Mouse (Mus musculus): Measurements from ENCODE around the gene Rabgap1l. TPM values are rescaled to one million over a fixed set of nuclear protein-coding genes. Genes with fewer than 3 reads are reported as not detected.
A peak's percentile ranks its signal among the peaks of the same experiment; 100 is the strongest.

Gene Rabgap1l
- polyA plus RNA-seq (2014; fragmentation: Nextera tagmentation; extraction: Ambion mirVana), result 41.7 and 45.3 TPM in 2 replicates

DNA sequence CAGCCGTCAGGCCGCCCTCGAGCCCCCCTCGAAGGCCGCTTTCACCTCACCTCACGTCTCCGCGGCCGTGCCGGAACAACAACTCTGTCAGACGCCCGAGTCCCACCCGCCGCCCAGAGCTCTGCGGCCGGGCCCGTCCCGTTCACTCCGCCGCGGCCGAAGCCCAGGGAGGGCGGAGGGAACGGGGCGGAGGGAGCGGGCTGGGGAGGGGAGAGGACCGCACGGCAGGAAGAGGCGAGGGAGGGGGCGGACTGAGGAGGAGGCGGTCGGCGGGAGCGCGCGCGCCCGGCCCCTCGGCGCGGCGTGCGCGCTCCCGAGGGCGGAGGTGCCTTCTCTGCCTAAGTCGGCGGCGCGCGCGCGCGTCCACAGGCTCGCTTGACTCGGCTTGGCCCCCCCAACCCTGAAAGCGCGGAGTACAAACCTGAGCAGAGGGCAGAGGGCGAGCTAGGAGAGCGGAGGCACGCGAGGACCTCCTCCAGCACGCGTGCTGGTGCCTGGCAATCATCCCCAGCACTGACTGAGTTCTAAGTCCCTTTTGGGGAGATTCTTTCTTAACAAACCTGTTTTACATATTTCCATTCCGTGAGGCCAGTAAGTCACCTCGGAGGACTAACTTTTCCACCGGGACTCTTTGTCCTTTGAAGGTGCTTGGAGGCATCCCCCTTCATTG, at the start of gene Rabgap1l:
Gene Rabgap1l, minus strand, starts transcription at position 526 of the 670 bp plus-strand sequence.
- peak within 1 kb of the TSS; percentile 93 for H3K9ac ChIP-seq
- WGBS, result under 1% methylated on average over 65 of the region's 67 CpGs
- peak within 1 kb of the TSS; percentile 63 for H3K27ac ChIP-seq
- DNase-seq (ENCODE audit: low spot score), result peak; percentile 92
- peaks cover 9% of the 10 kb centered on the region for H3K4me1 ChIP-seq (replicated peaks; ENCODE audit: control insufficient read depth, insufficient read depth, low read length)
- no peaks in the 10 kb centered on the region for H3K9me3 ChIP-seq (ENCODE audit: control insufficient read depth, low read length)
- H3K4me3 ChIP-seq (replicated peaks; ENCODE audit: low read length), result peak within 1 kb of the TSS; percentile 97
- peak; percentile 96 for ATAC-seq (ENCODE audit: low FRiP score)
- H3K36me3 ChIP-seq (replicated peaks; ENCODE audit: control insufficient read depth, insufficient read depth), result no peaks in the 10 kb centered on the region
- H3K27me3 ChIP-seq (ENCODE audit: control insufficient read depth, insufficient read depth, low read length), result no peaks in the 10 kb centered on the region
- peak within 1 kb of the TSS; percentile 99 for H3K4me2 ChIP-seq (replicated peaks)

GRCm38 (mm10) chr1:160842567-160842966, 49.6 kb upstream of the Rabgap1l start:
- no peak overlapping the region for H3K4me2 ChIP-seq (replicated peaks)
- no peak overlapping the region for H3K9ac ChIP-seq
- no peaks in the 10 kb centered on the region for H3K4me1 ChIP-seq (replicated peaks; ENCODE audit: control insufficient read depth, insufficient read depth, low read length)
- DNase-seq (ENCODE audit: low spot score) (no peak), ATAC-seq (ENCODE audit: low FRiP score) (no peak)
- no peaks in the 10 kb centered on the region for H3K27me3 ChIP-seq (ENCODE audit: control insufficient read depth, insufficient read depth, low read length)
- H3K9me3 ChIP-seq (ENCODE audit: control insufficient read depth, low read length), result no peaks in the 10 kb centered on the region
- H3K4me3 ChIP-seq (replicated peaks; ENCODE audit: low read length), result no peak overlapping the region
- no peaks in the 10 kb centered on the region for H3K36me3 ChIP-seq (replicated peaks; ENCODE audit: control insufficient read depth, insufficient read depth)
- H3K27ac ChIP-seq, result no peak overlapping the region
- WGBS, result 87% methylated on average over 10 of the region's 10 CpGs

DNA sequence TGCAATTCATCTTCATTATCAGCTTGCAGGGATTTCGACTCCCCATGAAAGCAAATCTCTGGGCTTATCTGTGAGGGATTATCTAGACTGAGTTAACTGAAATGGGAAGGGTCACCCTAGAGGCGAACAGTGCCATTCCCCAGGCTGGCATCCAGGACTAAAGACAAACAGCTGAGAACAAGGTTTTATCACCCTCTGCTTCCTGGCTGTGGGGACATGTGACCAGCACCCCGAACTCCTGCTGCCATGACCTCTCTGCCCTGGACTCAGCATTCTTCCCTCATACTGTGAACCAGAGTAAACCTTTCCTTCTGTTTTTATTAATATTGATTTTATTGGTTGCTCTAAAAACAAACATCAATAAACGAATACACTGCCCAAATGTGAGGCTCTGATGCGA, 47.6 kb upstream of the Rabgap1l start:
- WGBS, result 84% methylated on average over 5 of the region's 5 CpGs
- ATAC-seq (ENCODE audit: low FRiP score) (no peak), DNase-seq (ENCODE audit: low spot score) (no peak)
- Histone ChIP-seq H3K27me3 (ENCODE audit: control insufficient read depth, insufficient read depth, low read length) (no peaks in the 10 kb centered on the region), H3K4me3 (replicated peaks; ENCODE audit: low read length) (no peak overlapping the region), H3K27ac (no peak overlapping the region), H3K9me3 (ENCODE audit: control insufficient read depth, low read length) (no peaks in the 10 kb centered on the region), H3K4me2 (replicated peaks) (no peak overlapping the region), H3K36me3 (replicated peaks; ENCODE audit: control insufficient read depth, insufficient read depth) (no peaks in the 10 kb centered on the region), H3K4me1 (replicated peaks; ENCODE audit: control insufficient read depth, insufficient read depth, low read length) (no peaks in the 10 kb centered on the region), H3K9ac (no peak overlapping the region)

- WGBS, result 78% methylated on average over 4 of the region's 4 CpGs
- Histone ChIP-seq H3K9ac (no peak overlapping the region), H3K27ac (no peak overlapping the region), H3K4me3 (replicated peaks; ENCODE audit: low read length) (no peak overlapping the region), H3K4me2 (replicated peaks) (no peak overlapping the region), H3K36me3 (replicated peaks; ENCODE audit: control insufficient read depth, insufficient read depth) (no peaks in the 10 kb centered on the region), H3K27me3 (ENCODE audit: control insufficient read depth, insufficient read depth, low read length) (no peaks in the 10 kb centered on the region), H3K9me3 (ENCODE audit: control insufficient read depth, low read length) (no peaks in the 10 kb centered on the region), H3K4me1 (replicated peaks; ENCODE audit: control insufficient read depth, insufficient read depth, low read length) (no peaks in the 10 kb centered on the region)
- ATAC-seq (ENCODE audit: low FRiP score) (no peak), DNase-seq (ENCODE audit: low spot score) (no peak)
These were observed 46.1 kb upstream of the Rabgap1l start for GRCm38 (mm10) chr1:160839095-160839494.

DNA sequence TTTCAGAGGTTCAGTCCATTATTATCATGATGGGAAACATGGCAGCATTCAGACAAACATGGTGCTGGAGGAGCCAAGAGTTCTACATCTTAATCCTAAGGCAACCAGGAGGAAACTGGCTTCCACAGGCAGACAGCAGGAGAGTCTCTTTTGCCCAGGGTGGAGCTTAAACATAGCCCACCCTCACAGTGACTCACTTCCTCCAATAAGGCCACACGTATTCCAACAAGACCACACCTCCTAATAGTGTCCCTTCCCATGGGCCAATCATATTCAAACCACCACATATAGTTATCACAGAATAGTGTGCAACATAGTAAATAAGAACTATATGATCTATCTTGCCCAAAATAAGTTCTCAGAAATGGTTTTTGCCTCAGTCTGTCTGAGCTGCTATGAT, 41.4 kb upstream of the Rabgap1l start:
- no peak overlapping the region for H3K4me2 ChIP-seq (replicated peaks)
- no peak overlapping the region for H3K9ac ChIP-seq
- no peaks in the 10 kb centered on the region for H3K27me3 ChIP-seq (ENCODE audit: control insufficient read depth, insufficient read depth, low read length)
- DNase-seq (ENCODE audit: low spot score), result no peak
- H3K4me1 ChIP-seq (replicated peaks; ENCODE audit: control insufficient read depth, insufficient read depth, low read length), result no peaks in the 10 kb centered on the region
- H3K4me3 ChIP-seq (replicated peaks; ENCODE audit: low read length), result no peak overlapping the region
- WGBS, result 93% methylated on average over 1 of the region's 1 CpGs
- no peak for ATAC-seq (ENCODE audit: low FRiP score)
- H3K36me3 ChIP-seq (replicated peaks; ENCODE audit: control insufficient read depth, insufficient read depth), result no peaks in the 10 kb centered on the region
- H3K27ac ChIP-seq, result no peak overlapping the region
- H3K9me3 ChIP-seq (ENCODE audit: control insufficient read depth, low read length), result no peaks in the 10 kb centered on the region

DNA sequence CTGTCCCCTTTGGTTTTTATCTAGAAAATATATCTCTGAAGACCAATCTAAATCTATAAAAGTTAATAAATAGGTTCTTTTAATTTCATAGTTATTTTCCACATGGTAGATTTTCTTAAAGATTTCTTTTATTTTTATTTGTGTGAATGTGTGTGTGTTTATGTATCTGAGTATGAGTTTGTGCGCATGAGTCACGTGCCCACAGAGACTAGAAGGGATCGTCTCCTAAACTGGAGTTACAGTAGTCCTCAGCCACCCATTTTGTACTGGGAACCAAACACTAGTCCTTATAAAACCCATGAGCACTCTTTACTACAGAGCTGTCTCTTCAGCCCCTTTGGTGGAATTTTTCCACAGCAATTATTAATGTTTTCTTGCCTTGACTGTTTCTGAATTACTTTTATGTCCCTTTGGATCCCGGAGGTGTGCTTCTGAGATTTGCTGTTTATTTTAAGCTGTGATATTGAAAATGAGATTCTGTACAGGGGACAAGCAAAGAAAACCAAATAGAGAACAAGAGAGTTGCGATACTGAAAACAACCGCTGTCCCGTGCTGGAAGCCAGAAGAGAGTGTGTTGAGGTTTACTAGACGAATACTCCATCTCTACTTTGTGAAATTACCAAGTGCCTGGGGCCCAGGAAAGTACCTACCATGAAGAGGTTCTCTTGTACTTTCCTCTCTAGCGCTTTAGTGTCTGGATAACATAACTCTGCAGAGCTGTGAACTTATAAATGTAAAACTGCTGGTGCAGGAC, 39.4 kb upstream of the Rabgap1l start:
- Histone ChIP-seq H3K9me3 (ENCODE audit: control insufficient read depth, low read length) (no peaks in the 10 kb centered on the region), H3K27ac (no peak overlapping the region), H3K9ac (no peak overlapping the region), H3K27me3 (ENCODE audit: control insufficient read depth, insufficient read depth, low read length) (no peaks in the 10 kb centered on the region), H3K4me3 (replicated peaks; ENCODE audit: low read length) (no peak overlapping the region), H3K4me1 (replicated peaks; ENCODE audit: control insufficient read depth, insufficient read depth, low read length) (no peaks in the 10 kb centered on the region), H3K36me3 (replicated peaks; ENCODE audit: control insufficient read depth, insufficient read depth) (no peaks in the 10 kb centered on the region), H3K4me2 (replicated peaks) (no peak overlapping the region)
- ATAC-seq (ENCODE audit: low FRiP score) (no peak), DNase-seq (ENCODE audit: low spot score) (no peak)
- 92% methylated on average over 9 of the region's 9 CpGs for WGBS

GRCm38 (mm10) chr1:160830608-160831498, 37.8 kb upstream of the Rabgap1l start:
- no peak overlapping the region for H3K4me3 ChIP-seq (replicated peaks; ENCODE audit: low read length)
- H3K4me1 ChIP-seq (replicated peaks; ENCODE audit: control insufficient read depth, insufficient read depth, low read length), result no peaks in the 10 kb centered on the region
- H3K9me3 ChIP-seq (ENCODE audit: control insufficient read depth, low read length), result no peaks in the 10 kb centered on the region
- 94% methylated on average over 8 of the region's 8 CpGs for WGBS
- H3K27ac ChIP-seq, result no peak overlapping the region
- H3K27me3 ChIP-seq (ENCODE audit: control insufficient read depth, insufficient read depth, low read length), result no peaks in the 10 kb centered on the region
- ATAC-seq (ENCODE audit: low FRiP score), result no peak
- no peak for DNase-seq (ENCODE audit: low spot score)
- no peak overlapping the region for H3K9ac ChIP-seq
- no peaks in the 10 kb centered on the region for H3K36me3 ChIP-seq (replicated peaks; ENCODE audit: control insufficient read depth, insufficient read depth)
- no peak overlapping the region for H3K4me2 ChIP-seq (replicated peaks)

- Histone ChIP-seq H3K9me3 (ENCODE audit: control insufficient read depth, low read length) (no peaks in the 10 kb centered on the region), H3K4me2 (replicated peaks) (no peak overlapping the region), H3K4me3 (replicated peaks; ENCODE audit: low read length) (no peak overlapping the region), H3K36me3 (replicated peaks; ENCODE audit: control insufficient read depth, insufficient read depth) (no peaks in the 10 kb centered on the region), H3K4me1 (replicated peaks; ENCODE audit: control insufficient read depth, insufficient read depth, low read length) (no peaks in the 10 kb centered on the region), H3K27ac (no peak overlapping the region), H3K27me3 (ENCODE audit: control insufficient read depth, insufficient read depth, low read length) (no peaks in the 10 kb centered on the region), H3K9ac (no peak overlapping the region)
- 89% methylated on average over 3 of the region's 3 CpGs for WGBS
- DNase-seq (ENCODE audit: low spot score), result no peak
- ATAC-seq (ENCODE audit: low FRiP score), result no peak
These were observed 32.4 kb upstream of the Rabgap1l start for GRCm38 (mm10) chr1:160825441-160825856.

GRCm38 (mm10) chr1:160823638-160824037, 30.6 kb upstream of the Rabgap1l start:
- ATAC-seq (ENCODE audit: low FRiP score) (no peak), DNase-seq (ENCODE audit: low spot score) (no peak)
- H3K4me2 ChIP-seq (replicated peaks), result no peak overlapping the region
- H3K4me3 ChIP-seq (replicated peaks; ENCODE audit: low read length), result no peak overlapping the region
- H3K9me3 ChIP-seq (ENCODE audit: control insufficient read depth, low read length), result no peaks in the 10 kb centered on the region
- no peaks in the 10 kb centered on the region for H3K36me3 ChIP-seq (replicated peaks; ENCODE audit: control insufficient read depth, insufficient read depth)
- 91% methylated on average over 3 of the region's 3 CpGs for WGBS
- H3K27me3 ChIP-seq (ENCODE audit: control insufficient read depth, insufficient read depth, low read length), result no peaks in the 10 kb centered on the region
- H3K4me1 ChIP-seq (replicated peaks; ENCODE audit: control insufficient read depth, insufficient read depth, low read length), result no peaks in the 10 kb centered on the region
- H3K9ac ChIP-seq, result no peak overlapping the region
- no peak overlapping the region for H3K27ac ChIP-seq

Data from hindbrain, embryonic 14.5 days (tissue).